8 mouse cellular contexts compared by ENCODE assay signal in the genomic region with DNA sequence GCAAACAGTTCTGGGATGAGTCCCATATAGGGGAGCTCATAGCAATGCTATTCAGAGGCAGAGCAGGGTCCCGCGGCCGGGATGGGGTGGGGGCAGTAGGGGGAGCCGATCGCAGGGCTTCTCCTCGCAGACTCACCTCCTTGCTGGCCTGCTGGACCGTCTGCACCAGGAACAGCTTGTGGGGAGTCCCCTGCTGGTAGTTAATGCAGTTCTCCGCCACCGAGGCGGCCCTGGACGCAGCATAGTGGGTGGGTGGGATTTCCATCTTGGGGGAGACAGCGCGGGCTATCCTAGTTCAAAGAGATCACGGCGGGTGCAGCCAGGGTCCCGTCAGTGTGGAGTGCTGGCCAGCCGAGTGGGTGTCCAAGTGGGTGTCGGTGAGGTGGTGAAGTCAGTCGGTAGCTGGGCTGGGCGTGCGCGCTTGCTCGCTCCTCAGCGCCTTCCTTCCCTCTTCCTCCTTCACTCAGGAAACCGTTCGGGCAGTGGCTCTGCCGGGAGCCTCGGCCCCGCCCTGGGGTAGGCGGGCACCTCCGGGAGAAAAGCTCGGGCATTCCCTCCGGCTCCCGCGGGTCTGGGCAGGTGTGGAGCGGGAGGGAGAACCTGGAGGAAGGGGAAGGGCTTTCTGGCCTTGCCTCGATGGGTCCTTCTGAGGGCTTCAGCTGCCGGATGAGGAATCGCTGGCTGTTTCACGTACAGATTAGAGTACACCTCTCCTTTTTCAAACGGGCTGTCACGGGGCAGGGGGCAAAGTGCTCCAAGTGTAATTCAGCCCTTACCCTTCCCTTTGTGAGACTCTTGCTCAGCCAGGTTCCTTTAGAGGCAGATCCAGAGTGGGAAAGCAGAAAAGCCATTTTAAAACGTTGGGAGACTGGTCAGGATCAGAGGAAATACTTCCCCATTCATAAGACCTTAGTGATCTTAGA. TPM values are rescaled to one million over a fixed set of nuclear protein-coding genes. Genes with fewer than 3 reads are reported as not detected.
DNase-seq lines count a peak whose midpoint lies in the region; ATAC-seq and TF ChIP-seq lines count a peak whose summit lies in the region.

A gene (minus strand): TSS at position 477 of the 923 bp plus-strand sequence.

- peak; percentile 85 for ATAC-seq in forebrain, embryonic 12.5 days (ENCODE audit: low FRiP score)
- ATAC-seq in heart, embryonic 15.5 days (replicated peaks; ENCODE audit: insufficient number of reproducible peaks, insufficient read depth, low FRiP score, low read depth), result peak; percentile 87
- ATAC-seq in liver, embryonic 12.5 days, result peak; percentile 86
- peak; percentile 91 for ATAC-seq in stomach, embryonic 15.5 days (ENCODE audit: insufficient read depth, low FRiP score, low read depth)

- peak within 1 kb of the TSS; percentile 56; the same call in 1 of the 2 replicates for H3K27ac ChIP-seq in forebrain, embryonic 12.5 days
- H3K27ac ChIP-seq in heart, embryonic 15.5 days, result peak within 1 kb of the TSS; percentile 76
- peak within 1 kb of the TSS; percentile 56 for H3K27ac ChIP-seq in liver, embryonic 12.5 days
- H3K27ac ChIP-seq in stomach, embryonic 15.5 days, result peak within 1 kb of the TSS; percentile 88

- H3K4me3 ChIP-seq in forebrain, embryonic 12.5 days (replicated peaks), result peak within 1 kb of the TSS; percentile 61
- H3K4me3 ChIP-seq in heart, embryonic 15.5 days, result peak within 1 kb of the TSS; percentile 71
- peak within 1 kb of the TSS; percentile 65 for H3K4me3 ChIP-seq in liver, embryonic 12.5 days
- peak within 1 kb of the TSS; percentile 32 for H3K4me3 ChIP-seq in myocyte
- H3K4me3 ChIP-seq in stomach, embryonic 15.5 days (replicated peaks), result peak within 1 kb of the TSS; percentile 65

- no peaks in the 10 kb centered on the region for H3K9me3 ChIP-seq in forebrain, embryonic 12.5 days
- no peaks in the 10 kb centered on the region for H3K9me3 ChIP-seq in heart, embryonic 15.5 days (replicated peaks)
- no peaks in the 10 kb centered on the region for H3K9me3 ChIP-seq in liver, embryonic 12.5 days (replicated peaks)
- H3K9me3 ChIP-seq in stomach, embryonic 15.5 days, result no peaks in the 10 kb centered on the region

- H3K4me2 ChIP-seq in forebrain, embryonic 12.5 days, result peak within 1 kb of the TSS; percentile 86
- peak within 1 kb of the TSS; percentile 94 for H3K4me2 ChIP-seq in heart, embryonic 15.5 days
- peak within 1 kb of the TSS; percentile 93 for H3K4me2 ChIP-seq in liver, embryonic 12.5 days
- H3K4me2 ChIP-seq in myocyte (ENCODE audit: low read depth), result peak within 1 kb of the TSS; percentile 80
- peak within 1 kb of the TSS; percentile 83 for H3K4me2 ChIP-seq in stomach, embryonic 15.5 days

- H3K27me3 ChIP-seq in forebrain, embryonic 12.5 days, result 0 out of 2 replicates have a peak, but pooled peaks cover 4% of the 10 kb centered on the region
- H3K27me3 ChIP-seq in heart, embryonic 15.5 days, result no peaks in the 10 kb centered on the region
- H3K27me3 ChIP-seq in liver, embryonic 12.5 days (replicated peaks), result no peaks in the 10 kb centered on the region
- H3K27me3 ChIP-seq in myocyte (ENCODE audit: control insufficient read depth, insufficient read depth, insufficient read length), result no peaks in the 10 kb centered on the region
- H3K27me3 ChIP-seq in stomach, embryonic 15.5 days (replicated peaks), result no peaks in the 10 kb centered on the region

- peak within 1 kb of the TSS; percentile 70 for H3K9ac ChIP-seq in forebrain, embryonic 12.5 days
- H3K9ac ChIP-seq in heart, embryonic 15.5 days, result peak within 1 kb of the TSS; percentile 63
- H3K9ac ChIP-seq in liver, embryonic 12.5 days, result peak within 1 kb of the TSS; percentile 72
- H3K9ac ChIP-seq in stomach, embryonic 15.5 days, result peak within 1 kb of the TSS; percentile 58

- peaks cover 28% of the 10 kb centered on the region for H3K4me1 ChIP-seq in forebrain, embryonic 12.5 days
- peaks cover 20% of the 10 kb centered on the region for H3K4me1 ChIP-seq in heart, embryonic 15.5 days (replicated peaks)
- H3K4me1 ChIP-seq in liver, embryonic 12.5 days, result peaks cover 21% of the 10 kb centered on the region
- peaks cover 5% of the 10 kb centered on the region; the same call in 1 of the 2 replicates for H3K4me1 ChIP-seq in stomach, embryonic 15.5 days

- peaks cover 20% of the 10 kb centered on the region for H3K36me3 ChIP-seq in forebrain, embryonic 12.5 days (replicated peaks)
- H3K36me3 ChIP-seq in heart, embryonic 15.5 days, result peaks cover 29% of the 10 kb centered on the region; the same call in 1 of the 2 replicates
- H3K36me3 ChIP-seq in liver, embryonic 12.5 days, result peaks cover 44% of the 10 kb centered on the region
- H3K36me3 ChIP-seq in myocyte (ENCODE audit: control insufficient read depth, insufficient read depth), result peaks cover 17% of the 10 kb centered on the region
- peaks cover 7% of the 10 kb centered on the region for H3K36me3 ChIP-seq in stomach, embryonic 15.5 days

- H3ac ChIP-seq in myocyte (ENCODE audit: control insufficient read depth, insufficient read length), result peak within 1 kb of the TSS; percentile 27

- WGBS in forebrain, embryonic 12.5 days, result 1% methylated on average over 43 of the region's 43 CpGs
- WGBS in heart, embryonic 15.5 days, result under 1% methylated on average over 41 of the region's 43 CpGs
- 2% methylated on average over 43 of the region's 43 CpGs for WGBS in liver, embryonic 12.5 days (ENCODE audit: insufficient replicate concordance)
- WGBS in stomach, embryonic 15.5 days, result under 1% methylated on average over 43 of the region's 43 CpGs

- TF ChIP-seq POLR2A in myocyte (IDR thresholded peaks at IDR 0.05; ENCODE audit: insufficient read length, low read depth), result peak; percentile 83

- peak; percentile 57 for DNase-seq in CD4-positive helper T cell, adult 2 months (ENCODE audit: low read depth, low spot score)
- peak; percentile 24 for DNase-seq in c-Kit-positive CD71-positive TER-119-positive erythroid progenitor cells, embryonic 14.5 days (ENCODE audit: low spot score)
- peak; percentile 85 for DNase-seq in kidney, postnatal 14 days

- no peaks in the 10 kb centered on the region for H3K79me2 ChIP-seq in myocyte (ENCODE audit: control insufficient read depth, insufficient read depth)

TF ChIP-seq in myocyte, 11 proteins besides CTCF, POLR2A, EP300 and RAD21:
- TF ChIP-seq CEBPB (IDR thresholded peaks at IDR 0.05; ENCODE audit: insufficient read depth, poor library complexity, severe bottlenecking), result no peak
- peak; percentile 77 for TF ChIP-seq POLR2AphosphoS2 (IDR thresholded peaks at IDR 0.05; ENCODE audit: insufficient read length, low read depth)

RNA-seq across cellular contexts. Expression of the gene that starts here (rescaled TPM):
- polyA plus RNA-seq in forebrain, embryonic 12.5 days (2016; fragmentation: Nextera tagmentation; extraction: Ambion mirVana), result 57.1 and 58.2 TPM in 2 replicates
- polyA plus RNA-seq in heart, embryonic 15.5 days (2015; fragmentation: Nextera tagmentation; extraction: Ambion mirVana), result 68.8 and 71.1 TPM in 2 replicates
- 16.8 and 17.7 TPM in 2 replicates for polyA plus RNA-seq in liver, embryonic 12.5 days (2016; fragmentation: Nextera tagmentation; extraction: Ambion mirVana)
- polyA plus RNA-seq in myocyte (2012; fragmentation: generic; extraction: Trizol), result 14.5 TPM
- polyA plus RNA-seq in stomach, embryonic 15.5 days (2015; fragmentation: Nextera tagmentation; extraction: Ambion mirVana), result 97.4 and 104 TPM in 2 replicates

Comparison
In these comparisons a context has a peak if more than half of its experiments do, and no peak if none do; other contexts are left out.
1. Peak in every context shown above with its lines: DNase-seq, ATAC-seq, H3K4me3 ChIP-seq and H3K27ac ChIP-seq.
2. DNase-seq: peak in every context shown above with its lines; median percentile 85 in kidney, postnatal 14 days; 57 in CD4-positive helper T cell, adult 2 months; 24 in c-Kit-positive CD71-positive TER-119-positive erythroid progenitor cells, embryonic 14.5 days.